Mouse (Mus musculus) olfactory bulb, adult 2 months (tissue): Measurements from ENCODE around the gene Cox19.

ENCODE experiments used
- CTCF ChIP-seq: fragments of 200-500 bp; IDR thresholded peaks from 2 replicates; pipeline ENCODE4 v1.5.1; 2012; ENCODE audit warnings: low read depth, mild to moderate bottlenecking, low read length, moderate library complexity; ENCODE audit not compliant: insufficient read depth
- POLR2A ChIP-seq: fragments of 200-500 bp; IDR thresholded peaks from 2 replicates; pipeline ENCODE4 v1.6.1; 2012; ENCODE audit warnings: mild to moderate bottlenecking, low read depth, low read length, moderate library complexity; ENCODE audit not compliant: insufficient read depth

DNA sequence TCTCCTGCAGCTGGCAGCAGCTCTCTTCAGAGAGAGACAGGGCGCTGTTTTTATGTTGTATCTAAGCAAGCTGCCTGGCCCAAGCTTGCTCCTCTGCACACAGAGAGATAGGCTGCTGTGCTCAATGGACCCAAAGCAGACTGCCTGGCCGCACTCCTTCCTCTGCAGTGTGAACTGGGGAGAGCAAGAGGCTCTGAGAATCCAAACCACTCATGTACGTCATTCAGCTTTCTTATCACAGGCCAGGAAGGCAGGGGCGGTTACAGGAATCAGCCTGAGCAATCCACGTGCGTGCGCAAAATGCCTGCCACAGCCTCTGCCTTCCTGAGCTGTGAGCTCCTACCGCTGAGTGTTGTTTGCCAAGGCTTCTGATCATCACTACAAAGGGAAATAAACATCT, 31.5 kb upstream of the Cox19 start:
- TF ChIP-seq POLR2A (no peak), CTCF (no peak)
